Mouse (Mus musculus): Measurements from ENCODE around the gene Crim1. TPM values are rescaled to one million over a fixed set of nuclear protein-coding genes. Genes with fewer than 3 reads are reported as not detected.

Crim1 gene
- polyA plus RNA-seq, 1 experiment from 2014 or later, result 2.6 TPM

DNA sequence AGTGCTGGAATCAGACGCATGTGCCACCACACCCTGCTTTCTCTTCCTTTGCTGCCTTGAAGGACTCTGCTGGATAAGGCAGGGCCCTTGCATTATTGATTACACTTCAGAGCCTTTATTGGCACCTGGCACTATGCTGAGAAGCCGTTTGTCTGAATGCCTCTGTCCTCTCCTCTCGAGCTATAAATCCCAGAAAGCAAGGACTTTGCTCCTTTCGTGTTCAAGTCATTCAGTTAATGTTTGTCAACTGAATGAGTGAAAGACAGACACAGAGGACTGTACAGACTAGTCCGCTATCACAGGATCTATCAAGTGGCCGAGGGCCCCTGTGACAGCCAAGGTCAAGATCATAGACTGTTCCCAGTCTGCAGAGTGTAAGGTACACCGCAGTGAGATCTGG, 73.8 kb downstream of the Crim1 start:
- Histone ChIP-seq H3K4me3 (ENCODE audit: control insufficient read depth in 1 of 2, insufficient read depth in 1 of 2, low read depth in 1 of 2, low read length in 2 of 2) (no peak overlapping the region), H3K9ac (ENCODE audit: low read length) (no peak overlapping the region), H3K4me1 (ENCODE audit: control insufficient read depth in 2 of 2, insufficient read depth in 2 of 2, low read length in 2 of 2) (no peaks in the 10 kb centered on the region; a peak in 1 of 4 replicates), H3K27ac (replicated peaks in 1 of 2; ENCODE audit: control insufficient read depth in 1 of 2, insufficient read depth in 1 of 2, low read depth in 2 of 2, low read length in 2 of 2) (no peak overlapping the region), H3K9me3 (ENCODE audit: control insufficient read depth, low read length) (no peaks in the 10 kb centered on the region), H3K4me2 (ENCODE audit: low read length) (no peak overlapping the region), H3K27me3 (ENCODE audit: control insufficient read depth, insufficient read depth, low read length) (no peaks in the 10 kb centered on the region), H3K36me3 (ENCODE audit: control insufficient read depth, insufficient read depth, low read length) (no peaks in the 10 kb centered on the region)
- ATAC-seq (ENCODE audit: insufficient number of reproducible peaks, insufficient read depth, low FRiP score, low read depth), result no peak
- WGBS, result 79% methylated on average over 7 of the region's 7 CpGs

GRCm38 (mm10) chr17:78274609-78275506, 74.8 kb downstream of the Crim1 start:
- Histone ChIP-seq H3K36me3 (ENCODE audit: control insufficient read depth, insufficient read depth, low read length) (no peaks in the 10 kb centered on the region), H3K4me2 (ENCODE audit: low read length) (no peak overlapping the region), H3K9me3 (ENCODE audit: control insufficient read depth, low read length) (no peaks in the 10 kb centered on the region), H3K9ac (ENCODE audit: low read length) (no peak overlapping the region), H3K4me3 (ENCODE audit: control insufficient read depth in 1 of 2, insufficient read depth in 1 of 2, low read depth in 1 of 2, low read length in 2 of 2) (no peak overlapping the region), H3K27ac (replicated peaks in 1 of 2; ENCODE audit: control insufficient read depth in 1 of 2, insufficient read depth in 1 of 2, low read depth in 2 of 2, low read length in 2 of 2) (no peak overlapping the region), H3K4me1 (ENCODE audit: control insufficient read depth in 2 of 2, insufficient read depth in 2 of 2, low read length in 2 of 2) (no peaks in the 10 kb centered on the region; a peak in 1 of 4 replicates), H3K27me3 (ENCODE audit: control insufficient read depth, insufficient read depth, low read length) (no peaks in the 10 kb centered on the region)
- ATAC-seq (ENCODE audit: insufficient number of reproducible peaks, insufficient read depth, low FRiP score, low read depth), result no peak
- WGBS, result 79% methylated on average over 7 of the region's 7 CpGs

DNA sequence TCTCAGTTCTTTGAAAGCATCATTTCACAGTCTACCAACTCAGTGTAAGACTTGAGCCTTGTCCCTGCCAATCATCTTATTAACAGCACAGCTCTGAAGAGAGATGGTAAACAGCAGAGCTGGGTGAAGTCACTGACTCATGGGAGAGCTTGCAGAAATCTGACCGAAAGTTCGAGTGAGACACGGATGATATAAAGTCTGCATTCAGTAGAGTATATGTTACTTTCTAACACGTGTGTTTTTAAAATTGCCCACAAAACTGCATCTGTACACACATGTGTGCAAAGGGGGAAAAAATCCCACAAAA, 75.4 kb downstream of the Crim1 start:
- H3K27ac ChIP-seq (replicated peaks in 1 of 2; ENCODE audit: control insufficient read depth in 1 of 2, insufficient read depth in 1 of 2, low read depth in 2 of 2, low read length in 2 of 2), result no peak overlapping the region
- H3K9me3 ChIP-seq (ENCODE audit: control insufficient read depth, low read length), result no peaks in the 10 kb centered on the region
- ATAC-seq (ENCODE audit: insufficient number of reproducible peaks, insufficient read depth, low FRiP score, low read depth), result no peak
- no peak overlapping the region for H3K4me2 ChIP-seq (ENCODE audit: low read length)
- WGBS, result 52% methylated on average over 4 of the region's 4 CpGs
- H3K36me3 ChIP-seq (ENCODE audit: control insufficient read depth, insufficient read depth, low read length), result no peaks in the 10 kb centered on the region
- H3K27me3 ChIP-seq (ENCODE audit: control insufficient read depth, insufficient read depth, low read length), result no peaks in the 10 kb centered on the region
- no peak overlapping the region for H3K9ac ChIP-seq (ENCODE audit: low read length)
- H3K4me3 ChIP-seq (ENCODE audit: control insufficient read depth in 1 of 2, insufficient read depth in 1 of 2, low read depth in 1 of 2, low read length in 2 of 2), result no peak overlapping the region
- no peaks in the 10 kb centered on the region; a peak in 1 of 4 replicates for H3K4me1 ChIP-seq (ENCODE audit: control insufficient read depth in 2 of 2, insufficient read depth in 2 of 2, low read length in 2 of 2)

- Histone ChIP-seq H3K4me1 (ENCODE audit: control insufficient read depth in 2 of 2, insufficient read depth in 2 of 2, low read length in 2 of 2) (peaks cover 0 to 5% of the 10 kb centered on the region in 2 experiments; a peak in 2 of 4 replicates), H3K4me3 (ENCODE audit: control insufficient read depth in 1 of 2, insufficient read depth in 1 of 2, low read depth in 1 of 2, low read length in 2 of 2) (no peak overlapping the region), H3K9ac (ENCODE audit: low read length) (no peak overlapping the region), H3K36me3 (ENCODE audit: control insufficient read depth, insufficient read depth, low read length) (no peaks in the 10 kb centered on the region), H3K27me3 (ENCODE audit: control insufficient read depth, insufficient read depth, low read length) (no peaks in the 10 kb centered on the region), H3K9me3 (ENCODE audit: control insufficient read depth, low read length) (no peaks in the 10 kb centered on the region), H3K27ac (replicated peaks in 1 of 2; ENCODE audit: control insufficient read depth in 1 of 2, insufficient read depth in 1 of 2, low read depth in 2 of 2, low read length in 2 of 2) (no peak overlapping the region), H3K4me2 (ENCODE audit: low read length) (no peak overlapping the region)
- 83% methylated on average over 12 of the region's 12 CpGs for WGBS
- ATAC-seq (ENCODE audit: insufficient number of reproducible peaks, insufficient read depth, low FRiP score, low read depth), result no peak
Observed at GRCm38 (mm10) chr17:78279191-78279590, 79.1 kb downstream of the Crim1 start.

- Histone ChIP-seq H3K36me3 (ENCODE audit: control insufficient read depth, insufficient read depth, low read length) (no peaks in the 10 kb centered on the region), H3K27ac (replicated peaks in 1 of 2; ENCODE audit: control insufficient read depth in 1 of 2, insufficient read depth in 1 of 2, low read depth in 2 of 2, low read length in 2 of 2) (no peak overlapping the region), H3K9me3 (ENCODE audit: control insufficient read depth, low read length) (no peaks in the 10 kb centered on the region), H3K4me3 (ENCODE audit: control insufficient read depth in 1 of 2, insufficient read depth in 1 of 2, low read depth in 1 of 2, low read length in 2 of 2) (no peak overlapping the region), H3K9ac (ENCODE audit: low read length) (no peak overlapping the region), H3K4me2 (ENCODE audit: low read length) (no peak overlapping the region), H3K27me3 (ENCODE audit: control insufficient read depth, insufficient read depth, low read length) (no peaks in the 10 kb centered on the region), H3K4me1 (ENCODE audit: control insufficient read depth in 2 of 2, insufficient read depth in 2 of 2, low read length in 2 of 2) (peaks cover 0 to 5% of the 10 kb centered on the region in 2 experiments; a peak in 2 of 4 replicates)
- 89% methylated on average over 18 of the region's 18 CpGs for WGBS
- no peak for ATAC-seq (ENCODE audit: insufficient number of reproducible peaks, insufficient read depth, low FRiP score, low read depth)
Observed at GRCm38 (mm10) chr17:78280991-78281712, 81.1 kb downstream of the Crim1 start.

DNA sequence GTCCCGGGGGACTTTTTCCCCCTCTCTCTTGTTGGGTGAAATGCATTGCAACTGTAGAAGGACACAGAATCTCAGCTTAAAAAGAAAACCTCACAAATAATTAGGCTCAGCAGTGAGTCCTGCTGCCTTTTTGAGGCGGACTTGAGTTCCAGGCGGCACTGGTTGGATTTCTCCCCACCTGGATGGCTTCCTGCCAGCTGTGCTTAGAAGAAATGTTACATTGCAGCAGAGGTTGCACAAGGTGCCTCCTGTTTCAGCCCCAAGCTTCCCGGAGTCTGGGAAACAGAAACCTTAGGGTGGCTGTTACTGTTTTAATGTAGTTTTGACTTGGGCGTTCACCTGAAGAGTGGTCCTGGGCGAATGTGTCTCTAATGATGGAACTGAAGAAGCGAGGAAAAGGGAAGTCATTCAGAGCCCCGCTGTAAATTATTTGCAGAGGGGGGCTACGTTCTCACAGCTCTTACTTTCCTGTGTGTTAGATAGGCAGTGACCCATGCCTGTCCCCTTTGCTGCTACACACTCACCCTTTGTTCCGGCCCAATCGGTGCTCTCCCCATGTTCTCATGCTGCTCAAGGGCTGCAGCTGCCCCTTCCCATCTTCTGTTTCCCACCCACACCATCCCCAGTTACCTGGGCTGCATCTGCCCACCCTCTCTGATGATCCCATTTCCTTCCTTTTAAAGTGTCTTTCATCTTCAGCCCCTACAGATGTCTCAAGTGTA, 83.4 kb downstream of the Crim1 start:
- Histone ChIP-seq H3K27ac (replicated peaks in 1 of 2; ENCODE audit: control insufficient read depth in 1 of 2, insufficient read depth in 1 of 2, low read depth in 2 of 2, low read length in 2 of 2) (no peak overlapping the region), H3K9me3 (ENCODE audit: control insufficient read depth, low read length) (no peaks in the 10 kb centered on the region), H3K9ac (ENCODE audit: low read length) (no peak overlapping the region), H3K27me3 (ENCODE audit: control insufficient read depth, insufficient read depth, low read length) (no peaks in the 10 kb centered on the region), H3K4me2 (ENCODE audit: low read length) (no peak overlapping the region), H3K36me3 (ENCODE audit: control insufficient read depth, insufficient read depth, low read length) (no peaks in the 10 kb centered on the region), H3K4me1 (ENCODE audit: control insufficient read depth in 2 of 2, insufficient read depth in 2 of 2, low read length in 2 of 2) (peaks cover 3 to 5% of the 10 kb centered on the region in 2 experiments; a peak in 3 of 4 replicates), H3K4me3 (ENCODE audit: control insufficient read depth in 1 of 2, insufficient read depth in 1 of 2, low read depth in 1 of 2, low read length in 2 of 2) (no peak overlapping the region)
- no peak for ATAC-seq (ENCODE audit: insufficient number of reproducible peaks, insufficient read depth, low FRiP score, low read depth)
- WGBS, result 86% methylated on average over 11 of the region's 11 CpGs

DNA sequence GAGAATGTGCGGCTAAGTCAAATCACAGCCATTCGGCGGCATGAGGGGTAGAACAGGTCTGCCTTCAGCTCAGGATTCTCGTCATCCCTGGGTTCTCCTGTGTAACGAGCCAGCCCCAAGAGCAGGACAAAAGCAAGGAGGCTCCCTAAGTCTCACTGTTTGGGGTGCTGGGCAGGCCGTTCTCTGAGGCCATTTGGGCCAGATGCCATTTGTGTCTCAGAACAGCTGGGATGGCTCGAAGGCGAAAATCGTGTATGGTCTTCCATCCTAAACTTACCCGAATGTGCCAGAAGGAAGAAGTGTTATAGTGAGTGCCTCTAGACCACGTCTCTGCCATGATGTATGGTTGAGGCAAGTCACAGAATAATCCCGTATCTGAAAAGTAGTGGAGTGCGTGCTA, 86.0 kb downstream of the Crim1 start:
- no peak overlapping the region for H3K27ac ChIP-seq (replicated peaks in 1 of 2; ENCODE audit: control insufficient read depth in 1 of 2, insufficient read depth in 1 of 2, low read depth in 2 of 2, low read length in 2 of 2)
- H3K36me3 ChIP-seq (ENCODE audit: control insufficient read depth, insufficient read depth, low read length), result no peaks in the 10 kb centered on the region
- no peak overlapping the region for H3K9ac ChIP-seq (ENCODE audit: low read length)
- 89% methylated on average over 13 of the region's 13 CpGs for WGBS
- no peak overlapping the region for H3K4me2 ChIP-seq (ENCODE audit: low read length)
- peaks cover 3 to 5% of the 10 kb centered on the region in 2 experiments; a peak in 3 of 4 replicates for H3K4me1 ChIP-seq (ENCODE audit: control insufficient read depth in 2 of 2, insufficient read depth in 2 of 2, low read length in 2 of 2)
- H3K4me3 ChIP-seq (ENCODE audit: control insufficient read depth in 1 of 2, insufficient read depth in 1 of 2, low read depth in 1 of 2, low read length in 2 of 2), result no peak overlapping the region
- ATAC-seq (ENCODE audit: insufficient number of reproducible peaks, insufficient read depth, low FRiP score, low read depth), result no peak
- no peaks in the 10 kb centered on the region for H3K27me3 ChIP-seq (ENCODE audit: control insufficient read depth, insufficient read depth, low read length)
- H3K9me3 ChIP-seq (ENCODE audit: control insufficient read depth, low read length), result no peaks in the 10 kb centered on the region
